Mouse (Mus musculus) lung, embryonic 16.5 days (tissue): ENCODE measurements at regions not wholly inside any gene's neighbourhood (a gene's known extent, or its start where the extent isn't known, plus 50 kb on each side); places are given as distances from the start of the nearest gene placed in this dataset.

ENCODE experiments used
- ATAC-seq: fragments of 200-750 bp; cut with Nextera tagmentation; 2 replicates; pipeline ENCODE4 v1.8.0; 2017; ENCODE audit warnings: low read depth, mild to moderate bottlenecking, moderate library complexity
- H3K27ac ChIP-seq: fragments of 300-500 bp; sonication (generic); 2 replicates; pipeline ENCODE4 v1.5.1; 2014; ENCODE audit warnings: mild to moderate bottlenecking, control low read depth, low read length
- H3K27me3 ChIP-seq: fragments of 300-500 bp; sonication (generic); 2 replicates; pipeline ENCODE4 v1.6.1; 2014; ENCODE audit warnings: low read depth, low read length, mixed read lengths; ENCODE audit not compliant: control insufficient read depth, insufficient read depth
- H3K36me3 ChIP-seq: fragments of 300-500 bp; sonication (generic); 2 replicates; pipeline ENCODE4 v1.6.1; 2014; ENCODE audit warnings: low read length; ENCODE audit not compliant: control insufficient read depth, insufficient read depth
- H3K4me1 ChIP-seq: fragments of 300-500 bp; sonication (generic); replicated peaks from 2 replicates; pipeline ENCODE4 v1.6.1; 2014; ENCODE audit warnings: low read length, mixed read lengths; ENCODE audit not compliant: control insufficient read depth, insufficient read depth
- H3K4me2 ChIP-seq: fragments of 300-500 bp; sonication (generic); 2 replicates; pipeline ENCODE4 v1.6.1; 2014; ENCODE audit warnings: low read depth, low read length, control low read depth
- H3K4me3 ChIP-seq: fragments of 300-500 bp; sonication (generic); 2 replicates; pipeline ENCODE4 v1.5.1; 2014; ENCODE audit warnings: mild to moderate bottlenecking, low read length, control low read depth
- H3K9ac ChIP-seq: fragments of 300-500 bp; sonication (generic); 2 replicates; pipeline ENCODE4 v1.6.1; 2014; ENCODE audit warnings: low read length, control low read depth
- H3K9me3 ChIP-seq: fragments of 300-500 bp; sonication (generic); 2 replicates; pipeline ENCODE4 v1.6.1; 2016; ENCODE audit warnings: low read length; ENCODE audit not compliant: control insufficient read depth
- WGBS: fragments of 180-500 bp; shearing (Covaris S2); extraction: QIAGEN DNeasy Blood & Tissue Kit; methylation state at CpG from one replicate; pipeline ENCODE4 v1.1.7; 2014; 5-methylcytosine and 5-hydroxymethylcytosine counted together

DNA sequence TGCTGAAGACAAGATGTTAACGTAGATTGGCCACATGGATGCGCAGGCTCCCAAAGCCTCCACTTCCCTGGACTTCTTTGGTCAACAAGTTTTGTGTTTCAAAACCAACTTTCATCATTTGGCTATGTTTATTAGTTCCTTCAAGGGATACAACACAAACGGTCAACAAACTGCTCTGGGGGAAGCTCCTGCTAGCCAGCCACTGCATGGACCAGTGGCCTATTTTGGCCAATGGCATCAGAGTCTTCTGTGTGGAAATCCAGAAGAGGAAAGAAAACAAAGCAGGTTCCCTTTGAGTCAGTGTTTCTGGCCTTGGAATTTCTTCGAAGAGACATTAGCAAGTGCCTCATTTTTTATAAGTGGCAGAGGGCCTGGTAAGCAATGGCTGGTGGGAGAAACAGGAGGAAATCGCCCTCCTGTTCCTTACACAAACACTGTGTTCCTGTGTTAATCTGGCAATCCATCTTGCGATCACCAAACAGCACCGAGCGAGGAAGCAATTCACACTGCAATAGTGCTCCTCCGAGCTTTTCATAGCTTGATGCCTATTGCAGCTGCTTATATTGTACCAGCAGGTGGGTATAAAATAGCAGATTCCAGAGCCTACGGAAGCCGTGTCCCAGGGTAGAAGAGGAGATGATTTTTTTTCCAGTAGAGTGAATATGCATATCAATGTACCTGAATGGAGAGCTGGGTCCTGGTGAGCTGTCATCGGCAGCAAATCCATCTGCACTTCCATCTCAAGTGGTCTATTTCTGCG, 651.0 kb downstream of the Diaph3 start:
- Histone ChIP-seq H3K27me3 (no peaks in the 10 kb centered on the region), H3K9me3 (no peaks in the 10 kb centered on the region), H3K9ac (no peak overlapping the region), H3K4me2 (no peak overlapping the region), H3K4me3 (no peak overlapping the region), H3K4me1 (peaks cover 11% of the 10 kb centered on the region), H3K36me3 (no peaks in the 10 kb centered on the region), H3K27ac (peak overlapping the region; percentile 71)
- WGBS: 36% methylated on average over 13 of the region's 13 CpGs
- peak; percentile 57 for ATAC-seq

DNA sequence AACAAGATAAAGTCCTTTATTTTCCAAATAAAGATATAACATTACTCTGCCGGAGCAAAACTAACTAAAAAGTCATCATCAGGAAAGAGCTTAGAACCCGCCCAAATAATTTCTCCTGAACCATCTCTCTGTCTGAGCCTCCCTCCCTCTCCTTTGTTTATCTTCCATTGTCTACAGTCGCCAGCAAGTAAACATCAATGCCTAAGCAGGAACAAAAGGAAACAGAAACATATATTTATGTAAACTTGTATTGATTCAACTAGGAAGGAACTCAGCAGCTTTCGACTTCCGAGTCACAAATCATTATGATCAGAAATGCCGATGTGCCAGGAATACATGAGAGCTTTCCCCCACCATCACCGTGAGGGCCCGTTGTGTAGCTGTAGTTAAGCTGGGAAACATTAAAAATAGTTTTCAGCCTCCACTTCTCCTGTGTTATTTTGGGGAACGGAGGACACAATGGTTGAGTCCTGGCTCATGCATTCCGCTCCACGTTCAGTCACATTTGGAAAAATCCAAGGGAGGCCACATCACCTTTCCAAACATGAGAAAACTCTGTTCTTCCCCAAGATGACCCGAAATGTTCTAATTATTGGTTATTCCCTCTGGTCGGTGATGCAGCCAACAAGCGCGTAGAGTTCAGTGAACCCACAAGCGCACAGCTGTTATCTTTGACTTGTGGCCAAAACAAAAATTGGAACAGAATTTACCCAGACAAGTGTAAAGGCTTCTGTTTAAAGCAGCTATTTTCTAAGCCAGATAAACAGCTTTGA, 651.8 kb downstream of the Diaph3 start:
- Histone ChIP-seq H3K4me1 (peaks cover 11% of the 10 kb centered on the region), H3K4me2 (peak overlapping the region; percentile 11; the same call in 1 of the 2 replicates), H3K27me3 (no peaks in the 10 kb centered on the region), H3K9ac (no peak overlapping the region), H3K4me3 (no peak overlapping the region), H3K9me3 (no peaks in the 10 kb centered on the region), H3K36me3 (no peaks in the 10 kb centered on the region), H3K27ac (peak overlapping the region; percentile 71)
- ATAC-seq: peak; percentile 67
- WGBS: 54% methylated on average over 16 of the region's 16 CpGs

GRCm38 (mm10) chr14:86487285-86487897, 653.6 kb downstream of the Diaph3 start:
- H3K4me1 ChIP-seq: peaks cover 11% of the 10 kb centered on the region
- no peak overlapping the region for H3K4me3 ChIP-seq
- no peak overlapping the region for H3K9ac ChIP-seq
- H3K4me2 ChIP-seq: no peak overlapping the region
- ATAC-seq: no peak
- H3K36me3 ChIP-seq: no peaks in the 10 kb centered on the region
- H3K9me3 ChIP-seq: no peaks in the 10 kb centered on the region
- 52% methylated on average over 8 of the region's 8 CpGs for WGBS
- H3K27ac ChIP-seq: no peak overlapping the region; the same call in 1 of the 2 replicates
- H3K27me3 ChIP-seq: no peaks in the 10 kb centered on the region

GRCm38 (mm10) chr14:86484247-86484646, 656.8 kb downstream of the Diaph3 start:
- Histone ChIP-seq H3K9me3 (no peaks in the 10 kb centered on the region), H3K27me3 (no peaks in the 10 kb centered on the region), H3K9ac (no peak overlapping the region), H3K36me3 (no peaks in the 10 kb centered on the region), H3K4me1 (peaks cover 3% of the 10 kb centered on the region), H3K27ac (no peak overlapping the region), H3K4me3 (no peak overlapping the region), H3K4me2 (no peak overlapping the region)
- 58% methylated on average over 5 of the region's 5 CpGs for WGBS
- ATAC-seq: 0 out of 2 replicates have a peak, but pooled peaks have one; percentile 41

GRCm38 (mm10) chr14:86473604-86474003, 667.4 kb downstream of the Diaph3 start:
- Histone ChIP-seq H3K27ac (no peak overlapping the region), H3K9ac (no peak overlapping the region), H3K36me3 (no peaks in the 10 kb centered on the region), H3K27me3 (no peaks in the 10 kb centered on the region), H3K4me1 (no peaks in the 10 kb centered on the region), H3K9me3 (no peaks in the 10 kb centered on the region), H3K4me3 (no peak overlapping the region), H3K4me2 (no peak overlapping the region)
- WGBS: 92% methylated on average over 1 of the region's 1 CpGs
- no peak for ATAC-seq

GRCm38 (mm10) chr14:86470462-86470861, 670.6 kb downstream of the Diaph3 start:
- Histone ChIP-seq H3K4me3 (no peak overlapping the region), H3K36me3 (no peaks in the 10 kb centered on the region), H3K4me1 (no peaks in the 10 kb centered on the region; the same call in 1 of the 2 replicates), H3K9ac (no peak overlapping the region), H3K4me2 (no peak overlapping the region), H3K27me3 (no peaks in the 10 kb centered on the region), H3K27ac (no peak overlapping the region), H3K9me3 (no peaks in the 10 kb centered on the region)
- 29% methylated on average over 4 of the region's 4 CpGs for WGBS
- no peak for ATAC-seq

DNA sequence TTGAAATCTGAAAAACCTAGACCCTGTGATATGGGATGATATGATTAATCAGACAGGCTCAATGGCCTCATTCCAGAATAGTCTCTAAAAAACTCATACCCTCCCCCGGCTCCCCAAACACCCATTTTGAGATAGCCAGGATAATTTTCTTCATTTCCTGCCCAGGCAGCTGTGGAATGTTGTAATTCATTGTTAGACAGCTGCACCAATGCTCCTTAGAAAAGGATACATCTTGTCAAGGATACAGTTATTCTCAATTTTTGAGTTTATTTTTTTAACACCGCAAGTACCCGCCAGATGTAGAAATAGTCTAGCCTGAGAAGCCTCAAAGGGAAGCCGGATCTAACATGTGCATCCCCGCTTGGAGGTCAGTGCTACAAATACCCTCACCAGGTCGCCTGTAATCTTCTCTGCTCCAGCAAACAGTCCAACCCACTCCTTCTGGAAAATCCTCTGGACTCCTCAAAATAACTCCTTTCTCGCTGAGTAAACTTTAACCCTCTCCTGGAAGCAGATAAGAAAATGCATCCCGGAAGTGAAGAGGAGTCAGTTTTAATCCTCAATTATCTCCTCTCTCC, 673.1 kb downstream of the Diaph3 start:
- 0 out of 2 replicates have a peak overlapping the region, but pooled peaks have one; percentile 4 for H3K4me2 ChIP-seq
- no peak for ATAC-seq
- H3K4me3 ChIP-seq: no peak overlapping the region
- H3K27me3 ChIP-seq: no peaks in the 10 kb centered on the region
- H3K4me1 ChIP-seq: no peaks in the 10 kb centered on the region; the same call in 1 of the 2 replicates
- H3K36me3 ChIP-seq: no peaks in the 10 kb centered on the region
- WGBS: 19% methylated on average over 8 of the region's 8 CpGs
- no peak overlapping the region for H3K9ac ChIP-seq
- H3K27ac ChIP-seq: no peak overlapping the region
- H3K9me3 ChIP-seq: no peaks in the 10 kb centered on the region

GRCm38 (mm10) chr14:86463388-86463787, 677.6 kb downstream of the Diaph3 start:
- no peak for ATAC-seq
- Histone ChIP-seq H3K4me3 (no peak overlapping the region), H3K27ac (no peak overlapping the region), H3K4me1 (no peaks in the 10 kb centered on the region; the same call in 1 of the 2 replicates), H3K9me3 (no peaks in the 10 kb centered on the region), H3K27me3 (no peaks in the 10 kb centered on the region), H3K36me3 (no peaks in the 10 kb centered on the region), H3K4me2 (no peak overlapping the region), H3K9ac (no peak overlapping the region)
- 67% methylated on average over 2 of the region's 2 CpGs for WGBS

GRCm38 (mm10) chr14:86453142-86453541, 687.9 kb downstream of the Diaph3 start:
- Histone ChIP-seq H3K9ac (no peak overlapping the region), H3K4me1 (no peaks in the 10 kb centered on the region; the same call in 1 of the 2 replicates), H3K4me3 (no peak overlapping the region), H3K36me3 (no peaks in the 10 kb centered on the region), H3K4me2 (no peak overlapping the region), H3K27me3 (no peaks in the 10 kb centered on the region), H3K9me3 (no peaks in the 10 kb centered on the region), H3K27ac (peak overlapping the region; percentile 47; the same call in 1 of the 2 replicates)
- peak; percentile 70 for ATAC-seq
- 37% methylated on average over 2 of the region's 2 CpGs for WGBS
